Mouse (Mus musculus) cerebellum, postnatal 10 days (tissue): ENCODE results near the gene Arfgef2.
A peak's percentile ranks its signal among the peaks of the same experiment; 100 is the strongest.

Source experiments
- DNase-seq, 2 experiments: peaks; one replicate each; pipeline ENCODE4 v3.0.0; 2021; ENCODE audit warnings: mixed read lengths in 2 of 2

Arfgef2 gene

GRCm38 (mm10) chr2:166862505-166862904 lies 57.1 kb downstream of the Arfgef2 start:
- no peak for DNase-seq

- no peak for DNase-seq
Observed at GRCm38 (mm10) chr2:166865476-166865875, 60.1 kb downstream of the Arfgef2 start.

- DNase-seq = peak; percentile 72 to 85
Observed at GRCm38 (mm10) chr2:166870271-166870865, 65.0 kb downstream of the Arfgef2 start.

DNA sequence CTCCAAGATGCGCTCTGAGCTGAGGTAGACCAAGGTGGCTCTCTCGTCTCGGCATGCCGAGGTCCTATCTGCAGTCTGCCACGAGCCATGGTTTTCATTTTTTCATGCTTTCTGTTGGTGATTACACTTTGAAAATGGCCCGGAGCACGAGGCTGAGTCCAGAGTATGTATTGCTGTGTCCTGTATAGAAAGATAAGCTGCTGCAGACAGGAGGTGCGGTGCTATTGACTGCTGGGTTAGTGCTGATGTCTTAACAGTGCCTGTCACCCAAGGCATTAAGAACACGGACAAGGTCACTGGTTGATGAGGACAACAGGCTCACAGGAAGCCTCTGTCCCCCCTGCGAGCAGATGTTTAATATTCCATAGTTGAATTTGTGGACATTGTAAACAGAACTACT lies 65.5 kb downstream of the Arfgef2 start:
- no peak for DNase-seq

DNA sequence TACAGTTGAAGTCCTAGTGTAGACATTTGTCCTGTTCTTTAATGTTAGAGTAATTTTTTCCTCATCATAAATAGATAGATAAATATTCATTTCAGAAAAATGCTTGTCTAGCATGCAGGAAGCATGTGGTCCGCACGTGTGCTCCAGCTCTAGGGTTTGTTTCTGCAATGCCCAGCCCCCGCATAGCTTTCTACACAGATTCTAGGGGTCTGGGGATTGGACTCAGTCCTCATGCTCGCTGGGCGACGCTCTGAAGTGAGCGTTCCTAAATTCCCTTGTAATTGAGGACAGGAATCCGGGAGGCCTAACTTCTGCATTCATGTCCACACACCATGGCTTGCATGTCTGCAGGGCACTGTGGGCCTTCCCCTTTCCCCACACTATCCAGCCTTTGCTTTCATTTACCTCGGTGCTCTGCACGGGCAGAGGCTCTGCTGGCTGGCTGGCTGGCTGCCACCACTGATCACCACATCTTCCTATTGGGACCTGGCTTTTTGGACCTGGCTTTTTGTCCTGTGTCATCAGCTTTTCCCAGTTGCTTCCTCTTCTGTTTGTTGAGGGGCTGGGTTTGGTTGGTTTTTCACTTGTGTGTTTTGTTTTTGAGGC lies 69.4 kb downstream of the Arfgef2 start:
- DNase-seq = peak; percentile 64 to 65

GRCm38 (mm10) chr2:166875561-166875960 lies 70.2 kb downstream of the Arfgef2 start:
- peak; percentile 65 to 73 for DNase-seq

- DNase-seq = no peak
Observed at GRCm38 (mm10) chr2:166876331-166876730, 70.9 kb downstream of the Arfgef2 start.

- DNase-seq = peak; percentile 64 to 76
Observed at GRCm38 (mm10) chr2:166885066-166885465, 79.7 kb downstream of the Arfgef2 start.

DNA sequence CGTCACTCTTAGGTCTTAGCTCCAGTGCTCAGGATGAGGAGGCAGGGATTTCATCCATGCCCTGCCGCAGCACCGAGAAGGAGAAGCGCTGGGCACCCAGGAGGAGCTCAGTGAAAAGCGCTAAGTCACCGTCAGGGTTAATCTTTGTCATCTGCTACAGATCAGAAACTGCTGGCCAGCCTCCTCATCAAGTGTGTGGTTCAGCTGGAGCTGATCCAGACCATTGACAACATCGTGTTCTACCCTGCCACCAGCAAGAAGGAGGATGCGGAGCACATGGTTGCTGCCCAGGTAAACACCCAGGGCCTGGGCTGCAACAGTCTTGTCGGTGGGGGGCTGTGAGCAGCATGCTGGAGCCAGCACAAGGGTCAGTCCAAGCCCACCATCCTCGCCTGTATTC lies 80.2 kb downstream of the Arfgef2 start:
- no peak for DNase-seq

DNA sequence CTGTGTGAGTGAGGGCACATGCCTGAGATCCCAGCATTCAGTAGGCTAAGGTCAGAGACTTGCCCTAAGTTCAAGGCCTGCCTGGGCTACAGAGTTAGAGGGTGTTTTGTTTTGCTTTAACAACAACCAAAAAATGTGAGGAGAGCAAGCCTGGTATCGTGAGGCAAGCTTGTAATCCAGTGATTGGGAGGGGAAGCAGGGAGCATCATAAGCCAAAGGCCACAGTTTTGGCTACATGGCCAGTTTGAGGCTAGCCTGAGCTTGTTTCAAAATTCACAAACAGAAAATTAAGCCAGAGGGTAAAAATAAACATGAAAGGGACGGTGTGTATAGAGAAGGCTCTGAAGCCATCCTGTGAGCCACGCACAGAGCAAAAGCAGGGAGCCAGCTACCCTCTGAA lies 80.8 kb downstream of the Arfgef2 start:
- no peak for DNase-seq

DNA sequence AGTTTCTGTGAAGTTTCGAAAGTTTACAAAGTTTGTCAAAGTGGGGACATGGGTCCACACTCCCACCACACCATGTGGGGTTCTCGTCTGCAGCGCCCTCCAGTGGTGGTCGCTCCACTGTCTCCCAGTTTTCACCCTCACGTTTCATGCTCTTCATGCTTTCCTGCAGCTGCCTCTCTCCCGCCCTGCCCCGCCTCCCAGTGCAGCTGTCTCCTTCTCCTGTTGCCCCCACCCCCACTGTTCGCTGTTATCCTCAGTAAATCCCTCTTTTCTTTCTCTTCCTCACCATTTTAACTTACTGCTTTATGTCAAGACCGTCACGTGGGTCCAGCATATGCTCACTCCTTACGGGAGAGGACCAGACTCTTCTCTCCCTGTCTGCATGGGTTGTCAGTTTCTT lies 82.4 kb downstream of the Arfgef2 start:
- peak; percentile 19 to 23 for DNase-seq

DNA sequence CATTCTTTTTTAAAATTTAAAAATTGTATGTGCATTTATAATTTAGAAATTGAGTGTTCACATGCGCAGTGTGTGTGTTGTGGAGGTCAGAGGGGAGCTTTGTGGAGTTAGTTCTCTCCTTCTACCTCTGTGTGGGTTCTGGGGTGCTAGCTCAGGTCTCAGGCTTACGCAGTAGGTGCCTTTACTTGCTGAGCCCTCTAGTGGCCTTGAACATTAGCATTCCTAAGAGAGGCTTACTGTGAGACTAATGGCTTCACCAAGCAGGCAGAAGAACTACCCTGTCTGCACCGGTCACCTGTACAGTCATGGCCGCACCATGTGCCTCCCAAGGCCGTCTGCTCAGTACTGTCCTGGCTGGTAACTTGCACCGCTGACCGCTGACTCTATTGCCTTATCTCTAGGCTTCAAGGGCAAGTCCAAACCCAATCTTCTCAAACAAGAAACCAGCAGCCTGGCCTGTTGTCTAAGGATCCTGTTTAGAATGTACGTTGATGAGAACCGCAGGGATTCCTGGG lies 86.0 kb downstream of the Arfgef2 start:
- no peak for DNase-seq

DNA sequence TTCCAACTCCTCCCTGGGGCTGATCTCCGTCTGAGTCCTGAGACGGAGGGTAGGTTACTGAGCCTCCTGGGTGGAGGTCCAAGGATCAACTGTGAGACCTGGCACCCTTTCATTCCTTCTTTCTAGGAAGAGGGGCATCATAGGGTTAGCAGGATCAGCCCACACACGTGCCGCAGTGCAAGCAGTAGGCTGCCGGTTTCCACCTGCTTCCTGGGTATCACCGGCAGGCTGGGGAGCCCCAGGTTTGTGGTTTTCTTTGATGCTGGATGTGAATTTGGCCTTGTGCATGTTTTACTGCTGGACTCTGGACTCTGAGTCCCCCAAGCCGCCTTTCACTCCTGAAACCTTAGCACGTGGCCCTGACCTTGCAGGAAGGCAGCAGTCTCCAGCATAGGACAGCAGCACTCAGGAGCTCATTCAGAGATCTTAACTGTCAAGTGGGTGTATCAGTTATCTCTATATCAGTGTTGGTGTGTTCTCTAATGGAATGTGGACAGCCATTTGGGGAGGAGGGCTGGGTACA lies 86.8 kb downstream of the Arfgef2 start:
- DNase-seq = no peak

DNA sequence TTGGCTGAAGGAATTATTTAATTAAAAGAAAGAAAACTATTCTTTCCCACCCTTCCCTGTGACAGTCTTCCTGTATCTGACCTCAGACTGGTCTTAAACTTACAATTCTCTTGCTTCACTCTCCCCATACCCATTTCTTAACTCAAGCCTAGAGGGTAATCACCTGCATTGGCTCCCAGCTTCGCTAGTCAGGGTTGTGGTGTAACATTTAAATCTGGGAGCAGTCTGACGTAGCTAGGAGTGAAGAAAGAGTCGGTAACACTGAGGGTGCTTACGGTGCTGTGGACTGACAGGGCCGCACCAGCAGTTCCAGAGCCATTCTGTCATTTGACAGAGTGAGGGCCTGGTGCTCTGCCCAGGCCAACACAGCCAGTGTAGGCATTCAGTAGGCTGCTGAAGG lies 87.6 kb downstream of the Arfgef2 start:
- no peak for DNase-seq

DNA sequence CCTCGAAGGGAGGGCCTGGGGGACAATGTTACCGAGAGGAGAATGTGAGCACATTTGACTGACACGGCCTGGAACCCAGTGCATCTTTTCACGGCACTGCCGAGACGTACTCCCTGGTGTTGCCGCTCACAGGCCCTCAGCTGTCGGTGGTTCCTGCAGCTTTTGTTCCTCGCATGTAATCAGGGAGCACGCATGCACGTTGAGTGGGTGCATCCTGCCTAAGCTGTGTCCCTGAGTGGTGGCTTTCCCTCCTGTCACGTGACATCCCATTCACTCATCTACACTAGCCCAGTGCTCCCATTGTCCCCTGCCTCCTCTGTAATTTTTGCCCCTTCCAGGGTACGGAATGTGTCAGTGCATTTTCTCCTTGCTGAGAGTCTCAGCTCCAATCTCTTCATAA lies 91.0 kb downstream of the Arfgef2 start:
- no peak for DNase-seq

- DNase-seq = no peak
Observed at GRCm38 (mm10) chr2:166896974-166897373, 91.6 kb downstream of the Arfgef2 start.

DNA sequence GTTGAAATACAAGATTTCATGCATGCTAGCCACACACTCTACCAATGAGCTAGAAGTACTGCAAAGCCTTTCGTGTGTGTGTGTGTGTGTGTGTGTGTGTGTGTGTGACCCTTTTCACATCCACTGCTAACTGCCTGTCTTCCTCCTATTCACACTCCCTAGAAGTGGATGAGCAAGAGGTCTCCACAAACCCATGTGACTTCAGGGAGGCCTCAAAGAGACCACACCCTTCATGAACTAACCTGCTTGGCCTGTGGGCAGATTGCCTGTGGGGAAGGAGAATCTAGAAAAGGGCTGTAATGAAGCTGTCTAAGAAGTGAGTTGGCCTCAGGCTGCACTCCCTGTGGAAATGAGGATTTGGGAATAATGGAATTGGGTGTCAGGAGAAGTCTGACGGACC lies 93.8 kb downstream of the Arfgef2 start:
- DNase-seq = no peak

GRCm38 (mm10) chr2:166899746-166900145 lies 94.4 kb downstream of the Arfgef2 start:
- DNase-seq = no peak

DNA sequence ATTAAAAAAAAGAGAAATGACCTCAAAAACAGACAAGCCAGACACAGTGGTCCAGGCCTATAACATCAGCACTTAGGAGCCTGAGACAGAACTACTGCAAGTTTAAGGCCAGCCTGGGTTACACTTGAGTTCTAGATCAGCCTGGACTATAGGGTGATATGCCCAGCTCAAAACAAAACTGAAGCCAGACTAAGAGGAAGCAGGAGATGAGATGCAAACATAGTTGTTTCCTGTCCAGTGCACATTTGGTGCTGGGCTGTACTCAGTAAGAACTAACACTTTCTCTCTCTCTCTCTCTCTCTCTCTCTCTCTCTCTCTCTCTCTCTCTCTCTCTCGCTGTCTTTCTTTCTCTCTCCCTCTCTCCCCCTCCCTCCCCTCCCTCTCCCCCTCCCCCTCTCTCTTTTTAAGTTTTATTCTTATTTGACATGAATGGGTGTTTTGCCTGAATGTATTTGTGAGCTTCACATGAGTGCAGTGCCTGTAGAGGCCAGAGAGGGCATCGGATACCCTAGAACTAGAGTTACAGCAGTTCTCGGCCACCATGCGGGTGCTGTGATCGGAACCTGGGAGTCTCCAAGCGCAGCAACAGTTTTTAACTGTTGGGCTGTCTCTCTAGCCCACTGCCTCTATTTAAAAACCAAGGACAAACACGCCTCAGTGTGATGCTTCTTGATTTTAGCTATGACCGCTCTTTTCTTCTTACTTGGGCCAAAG lies 95.6 kb downstream of the Arfgef2 start:
- DNase-seq = no peak

- peak in 1 of 2 experiments; percentile 31 for DNase-seq
Observed at GRCm38 (mm10) chr2:166903719-166904282, 98.4 kb downstream of the Arfgef2 start.

DNA sequence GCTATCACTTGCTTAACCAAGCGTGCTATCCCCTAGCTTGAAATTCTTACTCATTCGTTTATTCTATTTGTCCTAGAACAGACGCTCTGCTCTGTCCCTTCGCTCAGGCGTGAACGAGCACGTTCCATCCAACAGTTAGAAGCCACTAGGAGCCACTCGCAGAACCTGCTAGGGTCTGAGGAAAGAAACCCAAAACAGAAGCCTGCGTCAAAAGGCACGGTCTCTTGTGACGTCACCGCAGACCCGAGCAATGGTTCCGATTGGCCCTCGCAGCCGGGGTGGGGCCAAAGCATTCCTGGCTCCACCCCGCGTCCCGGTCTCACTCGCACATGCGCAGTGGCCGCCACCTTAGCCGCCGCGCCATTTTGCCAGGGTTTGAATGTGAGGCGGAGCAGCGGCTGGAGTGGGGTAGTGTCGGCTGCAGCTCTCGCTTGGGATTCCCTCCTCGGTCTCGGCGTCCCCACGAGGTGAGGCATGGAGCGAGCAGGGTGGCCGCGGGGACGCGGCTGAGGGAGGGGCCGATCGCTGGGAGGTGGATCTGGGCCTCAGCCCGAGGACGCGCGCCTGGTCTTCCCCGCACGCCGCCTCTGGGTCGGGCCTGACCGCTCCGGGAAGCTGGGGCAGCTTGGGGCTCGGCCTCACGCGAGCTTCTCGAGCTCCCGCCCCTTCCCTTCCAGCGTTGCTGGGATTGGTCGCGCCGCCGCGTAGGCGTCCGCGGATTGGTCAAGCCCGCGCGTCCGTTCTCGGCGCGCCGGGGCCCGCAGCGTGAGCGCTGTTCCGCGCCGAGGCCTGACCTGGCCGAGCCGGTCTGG lies 100.5 kb downstream of the Arfgef2 start, which contains the start of gene Cse1l:
Cse1l (plus strand) TSS at position 330 of the 812 bp plus-strand sequence.
- DNase-seq = peak; percentile 99

DNA sequence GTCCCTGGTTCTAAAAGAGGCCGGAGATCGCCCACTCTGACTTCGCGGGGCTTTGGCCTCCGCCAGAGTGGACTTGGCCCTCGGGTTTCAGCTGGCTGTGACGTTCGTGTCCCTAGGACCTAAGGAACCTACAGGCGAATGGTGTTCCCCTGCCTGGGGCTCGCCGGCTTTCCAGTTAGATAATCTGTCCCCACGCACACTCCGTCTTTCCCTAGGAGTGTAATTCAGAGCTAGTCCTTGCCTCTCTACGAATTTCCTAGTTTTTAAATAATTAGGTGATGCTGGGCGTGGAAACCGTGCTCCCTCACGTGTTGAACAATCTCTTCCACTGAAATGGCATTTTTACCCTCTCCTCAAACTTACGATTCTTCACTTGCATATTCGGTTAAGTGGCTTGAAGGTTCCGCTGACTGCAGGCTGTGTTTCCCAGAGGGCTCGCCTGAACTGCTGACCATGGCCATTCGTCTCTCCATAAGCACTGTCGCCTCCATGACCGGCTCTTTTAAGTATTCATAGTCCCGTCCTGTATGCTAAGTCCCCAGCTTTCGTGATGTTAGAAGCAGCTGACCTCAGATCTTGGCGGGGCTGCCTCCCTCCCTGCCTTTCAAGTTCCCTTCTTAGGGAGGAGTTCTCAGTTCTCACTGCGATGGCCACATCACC lies 101.3 kb downstream of the Arfgef2 start:
- peak in 1 of 2 experiments; percentile 26 for DNase-seq
